Comparison of ENCODE assay signal across 8 mouse cellular contexts in genomic region chr1:59487651-59488051, GRCm38 (mm10). TPM values are rescaled to one million over a fixed set of nuclear protein-coding genes. Genes with fewer than 3 reads are reported as not detected.
A peak's percentile ranks its signal among the peaks of the same experiment; 100 is the strongest.
DNase-seq lines count a peak whose midpoint lies in the region; ATAC-seq and TF ChIP-seq lines count a peak whose summit lies in the region.

No protein-coding gene starts in this region.

- ATAC-seq in forebrain, embryonic 13.5 days: no peak
- ATAC-seq in hindbrain, embryonic 13.5 days (ENCODE audit: low FRiP score): no peak
- no peak for ATAC-seq in neural tube, embryonic 14.5 days (ENCODE audit: low read depth)

- no peak overlapping the region for H3K4me3 ChIP-seq in C2C12 (ENCODE audit: insufficient read depth, poor library complexity, severe bottlenecking)
- no peak overlapping the region for H3K4me3 ChIP-seq in forebrain, embryonic 13.5 days
- peak overlapping the region; percentile 20 for H3K4me3 ChIP-seq in hindbrain, embryonic 13.5 days
- H3K4me3 ChIP-seq in liver, adult 2 months (ENCODE audit: insufficient read depth, low read depth, low read length): peak overlapping the region; percentile 21; the same call in 1 of the 2 replicates
- H3K4me3 ChIP-seq in neural tube, embryonic 14.5 days (ENCODE audit: low read depth, low read length): peak overlapping the region; percentile 4; the same call in 1 of the 2 replicates

- H3K9ac ChIP-seq in forebrain, embryonic 13.5 days: peak overlapping the region; percentile 53
- H3K9ac ChIP-seq in hindbrain, embryonic 13.5 days: peak overlapping the region; percentile 61
- peak overlapping the region; percentile 68 for H3K9ac ChIP-seq in liver, adult 2 months (ENCODE audit: low read depth, low read length)
- no peak overlapping the region for H3K9ac ChIP-seq in neural tube, embryonic 14.5 days (replicated peaks; ENCODE audit: low read depth, low read length)

- peak overlapping the region; percentile 44 for H3K4me2 ChIP-seq in forebrain, embryonic 13.5 days
- peak overlapping the region; percentile 43 for H3K4me2 ChIP-seq in hindbrain, embryonic 13.5 days
- H3K4me2 ChIP-seq in neural tube, embryonic 14.5 days (ENCODE audit: low read depth, low read length): peak overlapping the region; percentile 30

- no peaks in the 10 kb centered on the region for H3K27me3 ChIP-seq in C2C12 (ENCODE audit: control insufficient read depth, insufficient read depth, insufficient read length)
- H3K27me3 ChIP-seq in forebrain, embryonic 13.5 days: peaks cover 20% of the 10 kb centered on the region
- peaks cover 21% of the 10 kb centered on the region for H3K27me3 ChIP-seq in hindbrain, embryonic 13.5 days
- no peaks in the 10 kb centered on the region for H3K27me3 ChIP-seq in liver, adult 2 months (ENCODE audit: control insufficient read depth, insufficient read depth, low read length)
- H3K27me3 ChIP-seq in neural tube, embryonic 14.5 days (ENCODE audit: control insufficient read depth, insufficient read depth, low read length): no peaks in the 10 kb centered on the region

- peaks cover 58% of the 10 kb centered on the region for H3K4me1 ChIP-seq in forebrain, embryonic 13.5 days
- peaks cover 54% of the 10 kb centered on the region for H3K4me1 ChIP-seq in hindbrain, embryonic 13.5 days (replicated peaks)
- peaks cover 17% of the 10 kb centered on the region for H3K4me1 ChIP-seq in liver, adult 2 months (ENCODE audit: control insufficient read depth, insufficient read depth, low read length)
- H3K4me1 ChIP-seq in neural tube, embryonic 14.5 days (ENCODE audit: control insufficient read depth, insufficient read depth, low read length): 0 out of 2 replicates have a peak, but pooled peaks cover 5% of the 10 kb centered on the region

- DNase-seq in adipocyte (ENCODE audit: low spot score): peak; percentile 58
- peak; percentile 64 for DNase-seq in liver, adult 2 months (ENCODE audit: extremely low read depth, low read depth, low spot score)
- DNase-seq in spleen, postnatal 36 days (ENCODE audit: low spot score in 2 of 2): no peak
- no peak for DNase-seq in spleen, postnatal 4 days (ENCODE audit: low spot score in 2 of 2)

- TF ChIP-seq POLR2A in liver, adult 2 months (IDR thresholded peaks at IDR 0.05; ENCODE audit: extremely low read depth, insufficient read depth, low read length): no peak

- no peak for TF ChIP-seq CTCF in C2C12 (IDR thresholded peaks at IDR 0.05; ENCODE audit: control insufficient read depth, insufficient read depth, insufficient read length)
- no peak for TF ChIP-seq CTCF in liver, adult 2 months (IDR thresholded peaks at IDR 0.05; ENCODE audit: low read depth, low read length)

- H3K36me3 ChIP-seq in C2C12 (ENCODE audit: control insufficient read depth, insufficient read depth): peaks cover 33% of the 10 kb centered on the region
- no peaks in the 10 kb centered on the region for H3K36me3 ChIP-seq in forebrain, embryonic 13.5 days (ENCODE audit: poor library complexity, severe bottlenecking)
- H3K36me3 ChIP-seq in hindbrain, embryonic 13.5 days: no peaks in the 10 kb centered on the region
- H3K36me3 ChIP-seq in liver, adult 2 months (ENCODE audit: control insufficient read depth, insufficient read depth, low read length): no peaks in the 10 kb centered on the region
- no peaks in the 10 kb centered on the region for H3K36me3 ChIP-seq in neural tube, embryonic 14.5 days (ENCODE audit: control insufficient read depth, insufficient read depth, low read length)

- 6% methylated on average over 10 of the region's 10 CpGs for WGBS in forebrain, embryonic 13.5 days
- WGBS in hindbrain, embryonic 13.5 days: 6% methylated on average over 10 of the region's 10 CpGs
- 11% methylated on average over 10 of the region's 10 CpGs for WGBS in liver, adult 2 months
- WGBS in neural tube, embryonic 14.5 days: 5% methylated on average over 10 of the region's 10 CpGs

- H3K9me3 ChIP-seq in forebrain, embryonic 13.5 days (replicated peaks): no peaks in the 10 kb centered on the region
- H3K9me3 ChIP-seq in hindbrain, embryonic 13.5 days: no peaks in the 10 kb centered on the region
- no peaks in the 10 kb centered on the region for H3K9me3 ChIP-seq in neural tube, embryonic 14.5 days (ENCODE audit: control insufficient read depth, low read length)

- no peak overlapping the region for H3K27ac ChIP-seq in forebrain, embryonic 13.5 days
- 0 out of 2 replicates have a peak overlapping the region, but pooled peaks have one; percentile 42 for H3K27ac ChIP-seq in hindbrain, embryonic 13.5 days
- H3K27ac ChIP-seq in liver, adult 2 months (replicated peaks; ENCODE audit: insufficient read depth, low read depth, low read length): peak overlapping the region; percentile 84
- no peak overlapping the region for H3K27ac ChIP-seq in neural tube, embryonic 14.5 days (ENCODE audit: low read depth, low read length)

- H3ac ChIP-seq in C2C12 (ENCODE audit: control insufficient read depth, insufficient read length, low read depth): no peak overlapping the region

- peaks cover 59% of the 10 kb centered on the region for H3K79me2 ChIP-seq in C2C12 (ENCODE audit: control insufficient read depth, insufficient read depth)
- H3K79me2 ChIP-seq in liver, adult 2 months (ENCODE audit: control insufficient read depth, insufficient read depth, low read length): peaks cover 20% of the 10 kb centered on the region

- H3K79me3 ChIP-seq in C2C12 (ENCODE audit: low read depth): peaks cover 38% of the 10 kb centered on the region

TF ChIP-seq in C2C12, 6 proteins besides CTCF, POLR2A, EP300 and RAD21:
- TF ChIP-seq FOSL1 (IDR thresholded peaks at IDR 0.05; ENCODE audit: insufficient read depth, low read length, poor library complexity, severe bottlenecking): peak; percentile 42
- no peak for TF ChIP-seq USF1 (IDR thresholded peaks at IDR 0.05; ENCODE audit: low read depth)

RNA-seq across cellular contexts. Expression of gene Fzd7, which starts 5.4 kb away (rescaled TPM):
- polyA plus RNA-seq in C2C12 (2012; fragmentation: generic; extraction: Trizol): 18.4 TPM
- 2.8 and 3.4 TPM in 2 replicates for polyA plus RNA-seq in forebrain, embryonic 13.5 days (2015; fragmentation: Nextera tagmentation; extraction: Ambion mirVana)
- polyA plus RNA-seq in hindbrain, embryonic 13.5 days (2015; fragmentation: Nextera tagmentation; extraction: Ambion mirVana): 3.3 and 3.6 TPM in 2 replicates
- 4.5 and 5.6 TPM in 2 replicates for total RNA-seq in liver, adult 2 months (2014; rRNA removed)
- 11.7 and 12.8 TPM in 2 replicates for polyA plus RNA-seq in liver, adult 2 months (2012; rRNA removed)
- polyA plus RNA-seq in neural tube, embryonic 14.5 days (2014; fragmentation: Nextera tagmentation; extraction: Ambion mirVana): 4.3 and 4.5 TPM in 2 replicates

RNA-seq across cellular contexts. Expression of gene Gm973, which starts 28.4 kb away (rescaled TPM):
- not detected for polyA plus RNA-seq in C2C12 (2012; fragmentation: generic; extraction: Trizol)
- polyA plus RNA-seq in forebrain, embryonic 13.5 days (2015; fragmentation: Nextera tagmentation; extraction: Ambion mirVana): 3.0 and 5.1 TPM in 2 replicates
- polyA plus RNA-seq in hindbrain, embryonic 13.5 days (2015; fragmentation: Nextera tagmentation; extraction: Ambion mirVana): 7.9 and 8.6 TPM in 2 replicates
- 0.27 TPM in 1 of 2 replicates, not detected in the other for total RNA-seq in liver, adult 2 months (2014; rRNA removed)
- not detected in 2 replicates for polyA plus RNA-seq in liver, adult 2 months (2012; rRNA removed)
- 9.0 and 13.2 TPM in 2 replicates for polyA plus RNA-seq in neural tube, embryonic 14.5 days (2014; fragmentation: Nextera tagmentation; extraction: Ambion mirVana)

Comparison
In these comparisons a context has a peak if more than half of its experiments do, and no peak if none do; other contexts are left out.
1. H3K4me3 ChIP-seq: peak in hindbrain, embryonic 13.5 days (single experiment), liver, adult 2 months (single experiment) and neural tube, embryonic 14.5 days (single experiment); none in C2C12 (single experiment) and forebrain, embryonic 13.5 days (single experiment).
2. DNase-seq: peak in adipocyte (single experiment) and liver, adult 2 months (single experiment); none in spleen, postnatal 36 days (0 of 2) and spleen, postnatal 4 days (0 of 2).
3. H3K27ac ChIP-seq: peak in hindbrain, embryonic 13.5 days (single experiment) and liver, adult 2 months (single experiment); none in forebrain, embryonic 13.5 days (single experiment) and neural tube, embryonic 14.5 days (single experiment).
4. Peak in every context shown above with its lines, with median percentiles within 50 percentile points of each other: H3K4me2 ChIP-seq.